Mouse (Mus musculus): Measurements from ENCODE around the gene Zfp367. TPM values are rescaled to one million over a fixed set of nuclear protein-coding genes. Genes with fewer than 3 reads are reported as not detected.
A peak's percentile ranks its signal among the peaks of the same experiment; 100 is the strongest.

Gene Zfp367
- total RNA-seq (2021), result 10 to 100 TPM; 10.9 to 12.9 TPM
- long read RNA-seq, experiment 1, partial matches to known transcripts, result 0 of 5 reads
- long read RNA-seq, experiment 1, other reads (novel, unspliced or antisense), result 3 of 5 reads
- long read RNA-seq, experiment 2, partial matches to known transcripts, result 0 of 9 reads
- long read RNA-seq, experiment 2, other reads (novel, unspliced or antisense), result 5 of 9 reads

DNA sequence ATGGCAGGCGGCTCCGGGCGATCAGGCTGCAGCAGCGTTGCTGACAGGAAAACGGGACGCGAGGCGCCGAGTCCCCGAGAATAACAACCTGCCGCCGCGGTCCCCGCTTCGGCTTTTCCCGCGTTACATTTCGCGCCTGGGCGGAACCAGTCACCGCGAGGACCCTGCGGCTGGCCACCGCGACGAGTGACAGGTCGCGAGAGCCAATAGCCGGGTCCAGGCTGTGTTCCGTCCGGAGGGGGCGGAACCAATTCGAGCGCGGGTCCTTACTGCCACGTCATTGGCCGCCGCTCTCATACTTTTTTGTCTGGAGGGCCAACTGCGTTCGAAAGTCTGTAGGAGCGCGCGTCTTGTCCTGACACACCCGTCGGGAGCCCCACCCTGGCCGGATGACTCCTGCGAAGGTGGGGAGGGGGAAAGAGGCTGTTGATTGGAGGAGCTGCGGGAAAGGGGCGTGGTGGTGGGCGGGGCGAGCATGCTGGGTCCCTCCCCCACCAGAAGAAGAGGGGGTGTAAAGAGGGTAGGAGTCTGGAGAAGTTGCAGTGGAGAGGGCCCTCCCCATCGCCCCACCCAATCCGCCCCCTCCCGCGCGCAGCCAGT is at the start of gene Zfp367:
Gene Zfp367, minus strand, starts transcription at position 120 of the 600 bp plus-strand sequence.
- peak; percentile 97 for DNase-seq
- intact Hi-C loops (cut with DNase I; ENCODE audit: low total_unique reads), result no loop called here

DNA sequence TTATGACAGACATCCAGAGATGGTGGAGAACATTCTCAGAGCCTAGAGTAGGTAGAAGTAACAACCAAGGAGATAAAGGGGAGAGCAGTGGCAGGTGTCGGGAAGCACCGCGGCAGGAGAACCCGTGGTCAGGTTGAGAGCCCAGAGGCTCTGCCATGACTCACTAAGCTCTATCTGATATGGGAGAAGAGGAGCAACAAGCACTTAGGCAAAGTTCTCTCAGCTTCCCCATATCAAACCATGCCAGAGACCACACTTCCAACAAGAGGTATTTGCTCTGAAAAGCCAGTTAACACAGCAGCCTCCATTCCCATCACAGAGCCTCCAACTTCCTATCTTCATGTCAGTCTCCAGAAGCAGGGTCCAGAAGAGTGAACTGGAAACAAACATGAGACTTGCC is 47.9 kb upstream of the Zfp367 start:
- DNase-seq, result no peak
- intact Hi-C loops (cut with DNase I; ENCODE audit: low total_unique reads), result no loop called here

DNA sequence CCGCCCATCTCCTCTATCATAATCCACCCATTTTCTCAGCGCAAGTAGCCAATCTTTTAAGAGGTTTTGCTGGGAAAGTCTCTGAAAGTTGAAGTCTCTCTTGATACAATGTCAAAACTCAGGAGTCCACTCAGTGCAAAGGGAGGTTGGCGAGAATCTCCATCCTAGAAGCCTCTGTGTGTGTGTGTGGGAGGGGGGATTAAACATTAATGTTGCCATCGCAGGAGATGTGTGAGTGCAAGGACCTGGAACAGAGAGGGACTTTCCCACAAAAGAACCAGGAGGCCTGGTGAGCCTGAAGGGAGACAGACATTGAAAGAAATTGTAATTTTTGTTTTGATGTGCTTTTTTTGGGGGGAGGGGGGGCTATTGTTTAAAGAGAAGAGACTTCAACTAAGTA is 45.3 kb upstream of the Zfp367 start:
- intact Hi-C loops (cut with DNase I; ENCODE audit: low total_unique reads), result no loop called here

DNA sequence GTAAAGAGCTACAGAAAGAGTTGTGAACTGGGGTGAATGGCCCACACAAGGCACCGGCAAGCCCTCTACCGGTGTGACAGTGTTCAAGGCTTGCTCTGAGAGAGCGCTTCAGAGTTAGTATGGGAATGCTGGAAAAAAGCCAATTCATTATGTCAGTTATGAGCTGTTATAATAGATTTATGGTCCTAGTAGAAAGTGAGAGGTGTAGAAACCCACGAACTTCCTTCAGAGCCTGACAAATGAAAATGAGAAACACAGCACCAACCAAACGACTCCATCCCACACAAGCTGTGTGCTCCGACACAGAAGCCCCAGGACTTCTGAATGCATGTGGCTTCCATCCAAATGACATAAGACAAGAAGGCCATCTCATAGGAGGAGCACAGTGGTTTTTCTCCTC is 44.9 kb upstream of the Zfp367 start:
- intact Hi-C loops (cut with DNase I; ENCODE audit: low total_unique reads), result no loop called here
- no peak for DNase-seq

More for the DNA sequence above, 45.3 kb upstream of the Zfp367 start:
- no peak for DNase-seq

DNA sequence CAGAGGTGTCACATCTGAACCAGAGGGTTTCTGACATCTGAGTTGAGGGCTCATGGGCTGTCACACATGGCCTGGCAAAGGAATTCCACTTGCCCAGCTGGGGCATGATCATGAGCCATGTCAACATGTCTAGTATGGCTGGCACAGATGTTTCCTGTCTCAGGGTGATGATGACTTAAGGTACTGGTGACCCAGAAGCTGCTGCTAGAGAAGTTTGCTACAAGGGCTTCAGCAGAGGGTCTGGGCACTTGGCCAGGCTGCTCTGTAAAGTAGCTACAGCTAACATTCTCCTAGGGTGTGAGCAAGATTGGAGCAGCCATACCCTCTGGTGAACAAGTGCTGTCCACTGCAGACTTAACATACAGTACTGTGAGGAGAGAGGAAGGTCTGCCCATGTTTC is 34.1 kb upstream of the Zfp367 start:
- DNase-seq, result no peak
- intact Hi-C loops (cut with DNase I; ENCODE audit: low total_unique reads), result loop anchor here (10.0 kb wide), 1 partner anchor 118 kb away; no protein-coding TSS in a partner anchor

DNA sequence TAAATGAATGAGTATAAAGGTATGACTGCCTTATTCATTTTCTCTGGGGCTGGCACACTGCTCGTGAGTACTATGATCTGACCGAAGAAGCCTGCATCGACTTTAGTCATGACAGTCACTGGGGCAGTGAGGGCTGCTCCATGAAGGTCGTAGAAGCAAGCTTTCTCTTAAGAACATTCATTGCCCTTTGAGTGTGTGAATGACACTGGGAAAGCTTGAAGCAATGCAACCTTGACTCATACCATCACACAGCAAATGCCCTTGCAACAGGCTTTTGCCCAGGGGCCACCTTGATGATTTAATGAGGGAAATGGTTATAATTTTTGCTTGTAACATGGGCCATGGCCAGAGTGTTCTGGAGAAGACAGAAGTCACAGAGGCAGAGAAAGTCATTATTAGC is 33.5 kb upstream of the Zfp367 start:
- intact Hi-C loops (cut with DNase I; ENCODE audit: low total_unique reads), result loop anchor here (10.0 kb wide), 1 partner anchor 118 kb away; no protein-coding TSS in a partner anchor

DNA sequence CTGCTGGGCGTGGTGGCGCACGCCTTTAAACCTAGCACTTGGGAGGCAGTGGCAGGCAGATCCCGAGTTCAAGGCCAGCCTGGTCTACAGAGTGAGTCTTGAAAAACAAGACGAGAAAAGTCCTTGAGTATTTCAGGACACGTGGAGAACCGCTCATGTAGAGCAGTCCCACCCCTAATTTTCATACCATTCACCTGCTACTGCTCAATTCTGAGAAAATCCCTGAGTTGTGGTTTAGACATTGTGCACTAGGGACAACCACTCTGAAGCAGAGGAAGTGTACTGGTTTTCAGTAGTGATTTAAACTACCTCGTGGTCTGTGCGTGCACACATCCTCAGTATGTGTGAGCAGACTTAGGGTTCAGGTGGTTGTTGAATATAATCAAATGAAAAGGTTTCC is 32.6 kb upstream of the Zfp367 start:
- DNase-seq, result no peak
- intact Hi-C loops (cut with DNase I; ENCODE audit: low total_unique reads), result loop anchor here (10.0 kb wide), 1 partner anchor 119 kb away; no protein-coding TSS in a partner anchor

More for the DNA sequence above, 33.5 kb upstream of the Zfp367 start:
- DNase-seq, result no peak

DNA sequence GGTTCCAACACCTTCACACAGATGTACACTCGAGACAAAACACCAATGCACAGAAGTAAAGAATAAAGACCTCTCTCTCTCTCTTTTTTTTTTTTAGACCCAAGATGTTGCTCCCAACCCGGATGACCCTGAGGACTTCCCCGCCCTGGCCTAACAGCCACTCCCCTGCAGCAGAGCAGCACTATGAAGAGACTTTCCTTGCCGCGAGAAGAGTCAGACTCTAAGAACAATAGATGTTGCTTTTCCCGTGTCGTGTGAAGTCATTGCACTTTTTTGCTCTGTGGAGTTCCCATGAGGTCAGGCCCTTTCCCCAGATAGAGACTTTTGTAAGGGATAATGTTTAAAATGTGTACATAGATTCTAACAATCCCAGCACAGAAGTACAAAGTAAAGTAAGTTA is 32.2 kb upstream of the Zfp367 start:
- intact Hi-C loops (cut with DNase I; ENCODE audit: low total_unique reads), result loop anchor here (10.0 kb wide), 1 partner anchor 120 kb away; no protein-coding TSS in a partner anchor
- no peak for DNase-seq

DNA sequence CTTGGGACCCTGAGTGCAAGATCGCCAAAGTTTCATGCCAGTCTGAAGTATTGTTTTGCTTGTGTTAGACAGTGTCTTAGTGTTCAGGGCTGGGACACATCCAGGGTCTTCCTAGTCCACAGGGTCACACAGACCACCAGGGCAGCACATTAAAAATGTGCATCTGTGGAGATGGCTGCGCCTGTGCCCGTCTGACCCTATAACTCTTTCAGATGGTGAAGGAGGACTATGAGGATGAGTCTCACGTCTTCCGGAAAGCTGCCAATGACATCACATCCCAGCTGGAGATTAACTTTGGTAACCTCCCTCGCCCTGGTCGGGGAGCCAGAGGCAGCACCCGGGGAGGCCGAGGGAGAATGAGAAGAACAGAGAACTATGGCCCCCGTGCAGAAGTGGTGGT is 31.4 kb upstream of the Zfp367 start:
- intact Hi-C loops (cut with DNase I; ENCODE audit: low total_unique reads), result loop anchor here (10.0 kb wide), 1 partner anchor 120 kb away; no protein-coding TSS in a partner anchor
- DNase-seq, result no peak

DNA sequence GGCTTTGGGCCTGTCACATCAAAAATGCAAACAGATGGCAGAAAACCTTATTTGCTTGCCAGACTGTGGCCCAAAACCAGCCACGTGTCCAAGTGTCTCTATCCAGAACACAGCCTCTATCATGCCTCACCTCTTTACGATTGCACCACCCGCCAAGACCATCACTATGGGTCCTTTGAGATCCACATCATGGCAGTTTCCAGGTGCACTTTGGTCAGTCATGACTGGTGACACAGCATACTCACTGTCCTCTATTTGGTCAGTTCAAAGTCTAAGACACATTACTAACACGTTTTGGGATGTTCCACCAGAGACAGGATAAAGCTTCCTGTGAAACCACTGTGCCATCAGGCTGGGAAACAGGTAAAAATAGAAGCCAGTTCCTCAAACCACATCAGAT is 30.6 kb upstream of the Zfp367 start:
- intact Hi-C loops (cut with DNase I; ENCODE audit: low total_unique reads), result loop anchor here (10.0 kb wide), 1 partner anchor 121 kb away; no protein-coding TSS in a partner anchor
- DNase-seq, result no peak

DNA sequence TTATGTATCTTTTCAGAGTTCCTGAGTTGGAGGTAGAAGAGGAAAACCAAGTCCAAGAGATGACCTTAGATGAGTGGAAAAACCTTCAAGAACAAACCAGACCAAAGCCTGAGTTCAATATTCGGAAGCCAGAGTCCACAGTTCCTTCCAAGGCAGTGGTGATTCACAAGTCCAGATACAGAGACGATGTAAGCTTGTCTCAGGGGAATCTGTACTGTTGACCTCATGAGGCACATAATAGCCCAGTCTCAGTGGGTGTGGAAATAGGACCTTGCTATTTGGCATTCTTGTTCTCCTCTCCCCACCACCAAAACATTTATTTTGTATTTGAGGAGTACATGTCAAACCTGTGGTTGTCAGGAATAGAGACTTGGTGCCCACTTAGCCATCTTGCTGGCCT is 29.1 kb upstream of the Zfp367 start:
- intact Hi-C loops (cut with DNase I; ENCODE audit: low total_unique reads), result loop anchor here (10.0 kb wide), 1 partner anchor 123 kb away; no protein-coding TSS in a partner anchor
- no peak for DNase-seq

DNA sequence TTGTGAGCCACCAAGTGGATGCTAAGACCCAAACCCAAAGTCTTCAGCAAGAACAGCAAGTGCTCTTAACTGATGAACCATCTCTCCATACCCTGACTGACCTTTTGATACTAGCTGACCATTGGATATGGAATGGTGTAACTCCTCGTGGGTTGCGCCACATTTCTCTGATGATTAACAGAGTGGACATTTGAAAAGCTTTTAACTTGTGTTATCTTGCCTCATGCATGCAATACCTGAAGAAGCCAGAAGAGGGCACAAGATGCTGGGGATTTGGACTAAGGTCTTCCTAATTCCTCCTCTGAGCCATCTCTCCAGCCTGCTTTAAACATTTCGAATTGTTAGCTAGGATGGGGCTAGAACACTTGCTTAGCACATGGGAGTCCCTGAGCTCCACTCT is 27.9 kb upstream of the Zfp367 start:
- intact Hi-C loops (cut with DNase I; ENCODE audit: low total_unique reads), result loop anchor here (10.0 kb wide), 1 partner anchor 124 kb away; no protein-coding TSS in a partner anchor
- DNase-seq, result peak; percentile 26

DNA sequence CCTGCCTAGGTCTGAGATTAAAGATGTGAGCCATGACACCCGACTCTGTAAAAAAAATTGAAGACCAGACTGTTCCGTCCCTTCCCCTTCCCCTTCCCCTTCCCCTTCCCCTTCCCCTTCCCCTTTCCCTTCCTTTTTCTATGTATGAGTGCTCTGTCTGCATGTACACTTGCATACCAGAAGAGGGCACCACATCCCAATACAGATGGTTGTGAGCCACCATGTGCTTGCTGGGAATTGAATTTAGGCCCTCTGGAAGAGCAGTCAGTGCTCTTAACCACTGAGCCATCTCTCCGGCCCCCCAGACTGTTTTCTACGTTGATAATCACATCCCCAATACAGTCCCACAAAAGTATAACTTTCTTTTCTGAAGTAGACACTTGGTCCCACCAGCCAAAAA is 27.3 kb upstream of the Zfp367 start:
- intact Hi-C loops (cut with DNase I; ENCODE audit: low total_unique reads), result loop anchor here (10.0 kb wide), 1 partner anchor 125 kb away; no protein-coding TSS in a partner anchor
- DNase-seq, result no peak

DNA sequence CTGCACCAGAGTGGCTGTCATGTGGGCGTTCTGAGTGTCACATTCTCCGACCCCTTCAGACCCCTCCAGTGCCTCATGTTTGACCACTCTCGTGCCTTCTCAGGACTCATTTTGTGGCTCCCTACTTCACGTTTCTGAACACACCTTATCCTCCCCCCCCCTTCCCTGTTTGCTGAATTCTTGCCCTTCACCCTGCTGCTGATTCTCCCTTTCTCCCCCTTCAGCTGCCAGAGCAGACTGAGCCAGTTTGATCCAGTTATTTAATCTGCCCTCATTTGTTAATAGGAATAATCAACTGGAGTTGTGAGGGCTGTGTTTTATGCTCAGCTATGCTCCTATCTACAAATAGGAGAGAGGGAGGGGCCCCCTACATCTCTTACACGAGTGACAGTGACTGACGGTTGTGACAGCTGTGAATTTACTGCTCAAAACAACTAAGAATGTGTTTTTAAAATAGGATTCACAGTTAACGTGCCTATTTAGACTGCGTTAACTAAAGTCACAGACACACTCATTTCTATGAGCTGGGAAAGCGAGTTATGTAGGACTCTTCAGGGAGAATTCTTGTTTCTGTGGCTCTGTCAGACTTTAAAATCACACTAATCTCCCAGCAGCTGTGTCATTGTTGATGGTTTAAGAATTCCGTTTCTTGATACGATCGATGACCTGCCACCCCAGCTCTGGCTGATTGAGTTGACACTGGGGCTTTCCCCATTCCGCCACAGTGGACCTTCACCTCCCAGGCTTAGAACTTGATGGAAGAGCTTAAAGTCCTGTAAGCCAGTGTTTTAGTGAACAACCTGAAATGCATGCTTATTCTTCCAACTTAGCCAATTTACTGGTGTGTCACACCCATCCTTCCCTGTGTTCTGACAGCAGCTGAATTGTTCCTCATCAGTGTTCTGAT is 26.0 kb upstream of the Zfp367 start:
- no peak for DNase-seq
- intact Hi-C loops (cut with DNase I; ENCODE audit: low total_unique reads), result no loop called here

DNA sequence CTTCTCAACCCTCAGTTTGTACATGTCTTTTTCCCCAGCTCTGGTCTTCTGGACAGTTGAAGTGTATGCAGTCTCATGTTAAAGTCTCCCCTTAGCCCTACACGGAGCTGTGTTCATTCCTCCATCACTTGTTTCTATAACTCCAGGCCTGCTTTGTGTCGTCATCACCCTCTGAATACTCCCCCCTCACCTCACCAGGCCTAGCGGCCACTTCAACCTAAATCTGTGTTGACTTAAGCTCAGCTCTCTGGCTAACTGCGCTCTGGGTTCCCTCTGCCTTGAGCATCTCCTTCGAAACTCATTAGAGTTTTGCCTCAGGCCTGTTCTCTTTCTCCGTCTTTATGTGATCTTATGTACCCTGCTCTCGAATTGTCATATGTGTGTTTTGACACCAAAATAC is 25.0 kb upstream of the Zfp367 start:
- intact Hi-C loops (cut with DNase I; ENCODE audit: low total_unique reads), result no loop called here
- no peak for DNase-seq

DNA sequence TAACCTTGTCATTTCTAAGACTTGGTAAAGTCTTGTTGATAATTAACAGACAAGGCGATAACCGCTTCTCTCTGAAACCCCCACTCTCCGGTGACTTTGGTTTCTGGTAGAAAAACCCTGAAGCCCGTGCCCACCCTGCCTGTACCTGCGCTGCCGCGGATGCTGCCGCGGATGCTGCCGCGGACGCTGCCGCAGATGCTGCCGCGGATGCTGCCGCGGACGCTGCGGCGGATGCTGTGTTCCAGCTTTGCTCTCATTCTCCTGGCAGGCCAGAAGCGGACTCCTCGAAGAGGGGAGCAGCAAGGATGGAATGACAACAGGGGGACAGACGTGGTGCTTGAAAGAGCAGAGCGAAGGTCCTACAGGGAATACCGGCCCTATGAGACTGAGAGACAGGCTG is 16.7 kb upstream of the Zfp367 start:
- intact Hi-C loops (cut with DNase I; ENCODE audit: low total_unique reads), result no loop called here
- no peak for DNase-seq

DNA sequence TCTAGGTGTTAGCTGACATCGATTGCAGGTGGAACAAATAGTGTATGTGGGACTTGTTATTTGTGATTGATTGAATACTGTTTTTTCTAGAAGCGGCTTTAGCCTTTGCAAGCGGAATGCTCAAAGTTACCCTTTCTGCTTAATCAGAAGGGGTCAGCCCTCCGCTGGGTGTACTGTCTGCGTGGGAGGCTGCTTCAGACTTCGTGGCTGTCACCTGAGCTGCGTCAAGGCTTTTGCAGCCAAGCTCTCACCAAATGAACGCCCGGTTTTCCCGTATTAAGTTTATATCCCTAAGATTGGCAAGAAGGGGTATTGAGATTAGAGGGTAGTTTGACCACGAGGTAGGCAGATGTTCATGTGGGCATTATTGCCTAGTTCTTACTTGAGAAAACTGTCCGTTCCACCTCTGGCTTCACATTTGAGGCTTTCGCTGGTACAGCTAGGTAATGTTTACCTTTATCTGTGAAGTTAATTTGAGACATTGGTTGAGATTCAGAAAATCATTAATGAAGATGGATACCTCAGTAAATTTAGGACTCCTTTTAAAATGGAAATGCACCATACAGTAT is 10.2 kb upstream of the Zfp367 start:
- intact Hi-C loops (cut with DNase I; ENCODE audit: low total_unique reads), result no loop called here
- DNase-seq, result no peak

DNA sequence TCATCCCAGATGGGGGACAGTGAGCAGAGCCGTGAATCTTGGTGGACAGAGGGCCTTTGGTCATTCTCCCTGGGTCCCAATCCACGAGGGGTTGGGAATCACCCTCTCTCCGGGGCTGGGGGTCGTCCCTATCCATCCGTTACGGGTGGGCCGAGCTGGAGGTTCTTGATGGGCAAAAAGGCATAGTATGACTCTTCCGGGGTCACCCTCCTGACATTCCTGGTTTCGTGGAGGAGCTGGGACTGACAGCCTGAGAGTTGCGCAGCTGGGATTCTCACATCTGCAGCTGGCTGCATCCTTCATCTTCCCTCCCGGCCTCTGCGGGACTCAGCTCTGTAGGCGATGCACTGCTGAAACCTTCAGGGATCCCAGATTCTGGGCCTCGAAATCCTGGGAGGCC is 9.6 kb upstream of the Zfp367 start:
- DNase-seq, result peak; percentile 10
- intact Hi-C loops (cut with DNase I; ENCODE audit: low total_unique reads), result no loop called here

DNA sequence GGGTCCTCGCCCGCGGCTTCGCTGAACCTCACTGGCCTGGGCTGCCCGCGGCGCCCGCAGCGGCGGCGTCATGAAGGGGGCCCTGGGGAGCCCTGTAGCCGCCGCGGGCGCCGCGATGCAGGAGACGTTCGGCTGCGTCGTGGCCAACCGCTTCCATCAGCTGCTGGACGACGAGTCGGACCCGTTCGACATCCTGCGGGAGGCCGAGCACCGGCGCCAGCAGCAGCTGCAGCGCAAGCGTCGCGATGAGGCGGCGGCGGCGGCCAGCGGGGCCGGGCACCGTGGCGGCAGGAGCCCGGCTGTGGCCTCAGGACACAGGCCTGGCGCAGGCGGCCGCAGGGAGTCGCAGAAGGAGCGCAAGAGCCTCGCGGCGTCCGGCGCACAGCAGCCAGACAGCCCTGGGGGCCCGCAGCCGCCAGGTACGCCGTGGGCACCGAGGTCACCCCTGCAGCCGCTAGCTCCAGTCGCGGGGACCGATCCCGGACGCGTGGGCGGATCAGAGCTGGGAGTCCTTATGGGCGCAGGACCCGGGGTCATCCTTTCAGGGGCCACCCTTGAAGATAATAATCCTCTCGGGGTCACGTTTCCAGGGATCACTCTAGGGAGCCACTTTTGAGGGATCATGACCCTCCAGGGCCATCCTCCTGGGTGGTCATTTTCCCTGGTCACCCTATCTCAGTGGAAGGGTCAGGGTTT is 9.1 kb upstream of the Zfp367 start:
- no peak for DNase-seq
- intact Hi-C loops (cut with DNase I; ENCODE audit: low total_unique reads), result no loop called here
